Mouse (Mus musculus) heart, postnatal 36 days (tissue): ENCODE data around the gene Gm16405. TPM values are rescaled to one million over a fixed set of nuclear protein-coding genes. Genes with fewer than 3 reads are reported as not detected.
"Not testable (repeated sequence)": the region's sequence is repeated elsewhere in the genome, so short reads cannot be mapped to it uniquely, and the experiment has no call there.

Experiments used
- DNase-seq, 2 experiments: peaks; one replicate each; pipeline ENCODE4 v3.0.0; 2021 to 2022
- intact Hi-C: fragments of 180-260 bp; cut with DNase I; formaldehyde crosslinking; loops from one replicate; pipeline ENCODE4 v1.15.1; 2025
- total RNA-seq, 2 experiments: library from RNA; stranded (reverse); gene quantifications; 2 replicates each; pipeline ENCODE4 v1.2.3; 2021

The Gm16405 gene
- not detected for total RNA-seq

DNA sequence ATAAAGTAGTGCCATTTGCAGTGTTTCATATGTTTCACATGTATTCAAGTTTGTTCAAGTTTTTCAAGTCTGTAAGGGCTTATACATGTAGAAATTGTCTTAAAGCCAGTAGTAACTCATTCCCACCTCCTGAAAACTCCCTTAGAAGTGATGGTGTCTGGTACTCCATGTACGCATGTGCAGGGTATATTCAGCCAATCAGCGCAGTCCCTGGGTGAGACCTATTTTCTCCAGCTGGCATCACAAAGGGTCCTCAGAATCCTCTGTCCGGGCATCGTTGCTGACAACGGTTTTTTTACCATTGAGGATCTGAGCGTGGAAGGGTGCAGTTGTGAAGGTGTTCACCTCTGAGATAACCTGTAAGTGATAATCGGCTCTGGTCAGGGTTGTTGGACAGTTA, at the start of gene Gm16405:
Gene Gm16405, plus strand, starts transcription at position 301 of the 400 bp plus-strand sequence.
- DNase-seq, intact Hi-C loops: not testable (repeated sequence)

Other genes with a start within 250 kb of the Gm16405 start
- not detected for gene Gm16430, start 91.0 kb downstream of the Gm16405 start, total RNA-seq